Mouse (Mus musculus): Measurements from ENCODE around the gene Tbxas1. TPM values are rescaled to one million over a fixed set of nuclear protein-coding genes. Genes with fewer than 3 reads are reported as not detected.

The Tbxas1 gene
- total RNA-seq, 2 experiments from 2014 or later: 0.72 to 1.2 TPM

GRCm38 (mm10) chr6:38859819-38860218 is 15.4 kb upstream of the Tbxas1 start:
- DNase-seq: no peak

GRCm38 (mm10) chr6:38860301-38860700 is 14.9 kb upstream of the Tbxas1 start:
- no peak for DNase-seq

- DNase-seq: no peak
Measured at GRCm38 (mm10) chr6:38863595-38863994, 11.6 kb upstream of the Tbxas1 start.

- DNase-seq: no peak
Measured at GRCm38 (mm10) chr6:38865805-38866204, 9.4 kb upstream of the Tbxas1 start.

- no peak for DNase-seq
Measured at GRCm38 (mm10) chr6:38866357-38866756, 8.8 kb upstream of the Tbxas1 start.

- no peak for DNase-seq
Measured at GRCm38 (mm10) chr6:38866761-38867160, 8.4 kb upstream of the Tbxas1 start.

GRCm38 (mm10) chr6:38867291-38867690 is 7.9 kb upstream of the Tbxas1 start:
- no peak for DNase-seq

GRCm38 (mm10) chr6:38868974-38869373 is 6.2 kb upstream of the Tbxas1 start:
- no peak for DNase-seq

GRCm38 (mm10) chr6:38870070-38870469 is 5.1 kb upstream of the Tbxas1 start:
- no peak for DNase-seq

GRCm38 (mm10) chr6:38871051-38871450 is 4.2 kb upstream of the Tbxas1 start:
- DNase-seq: no peak

- no peak for DNase-seq
Measured at GRCm38 (mm10) chr6:38873316-38873715, 1.9 kb upstream of the Tbxas1 start.

- peak; percentile 73 for DNase-seq
Measured at GRCm38 (mm10) chr6:38874035-38874434, 1.2 kb upstream of the Tbxas1 start.

GRCm38 (mm10) chr6:38874565-38875257 is 493 bp upstream of the Tbxas1 start:
- no peak for DNase-seq

- peak; percentile 87 for DNase-seq
Measured at GRCm38 (mm10) chr6:38876071-38876911, 1.1 kb downstream of the Tbxas1 start, which contains the start of gene Hipk2. Gene Hipk2 (minus strand): TSS chr6:38876165.

GRCm38 (mm10) chr6:38877674-38878073 is 2.5 kb downstream of the Tbxas1 start:
- DNase-seq: no peak

GRCm38 (mm10) chr6:38881468-38881867 is 6.3 kb downstream of the Tbxas1 start:
- no peak for DNase-seq

- DNase-seq: no peak
Measured at GRCm38 (mm10) chr6:38881975-38882374, 6.8 kb downstream of the Tbxas1 start.

GRCm38 (mm10) chr6:38882728-38883171 is 7.5 kb downstream of the Tbxas1 start:
- peak; percentile 10 for DNase-seq

GRCm38 (mm10) chr6:38884482-38884881 is 9.3 kb downstream of the Tbxas1 start:
- no peak for DNase-seq

GRCm38 (mm10) chr6:38885132-38885531 is 9.9 kb downstream of the Tbxas1 start:
- no peak for DNase-seq

- no peak for DNase-seq
Measured at GRCm38 (mm10) chr6:38887436-38887835, 12.2 kb downstream of the Tbxas1 start.

GRCm38 (mm10) chr6:38889156-38889555 is 14.0 kb downstream of the Tbxas1 start:
- DNase-seq: no peak

GRCm38 (mm10) chr6:38892017-38892416 is 16.8 kb downstream of the Tbxas1 start:
- no peak for DNase-seq

- no peak for DNase-seq
Measured at GRCm38 (mm10) chr6:38893615-38894014, 18.4 kb downstream of the Tbxas1 start.

Data from heart, postnatal 4 days (tissue).